Mouse (Mus musculus) kidney, adult 2 months (tissue): ENCODE data around the gene Vps29.

Experiments
- CTCF ChIP-seq: fragments of 200-500 bp; conservative IDR thresholded peaks from 2 replicates; pipeline ENCODE4 v1.5.1; 2011; ENCODE audit warnings: low read depth, mild to moderate bottlenecking, control low read depth, low read length, moderate library complexity, mixed read lengths; ENCODE audit not compliant: insufficient read depth, insufficient read length
- POLR2A ChIP-seq: fragments of 200-500 bp; IDR thresholded peaks from one replicate; pipeline ENCODE4 v1.6.1; 2011; ENCODE audit warnings: low read depth, low read length, control low read depth

DNA sequence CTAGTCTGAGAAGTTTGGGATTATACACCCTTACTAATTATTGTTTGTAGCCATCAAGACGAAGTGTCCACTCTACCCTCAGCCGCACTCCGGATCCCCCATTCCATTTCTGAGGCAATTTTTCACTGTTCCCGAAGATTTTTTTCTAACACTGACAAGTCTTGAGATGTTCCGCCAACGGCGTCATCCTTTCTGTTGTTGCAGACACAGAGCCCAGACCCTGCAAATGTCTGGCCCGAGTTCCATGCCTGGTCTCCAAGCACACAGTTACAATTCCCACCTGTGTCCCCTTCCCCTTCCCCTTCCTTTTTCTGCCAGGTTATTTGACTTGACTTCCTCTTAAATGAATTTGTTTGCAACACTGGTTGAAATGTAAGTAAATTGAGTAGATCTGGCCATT, 45.7 kb downstream of the Vps29 start:
- TF ChIP-seq CTCF (no peak), POLR2A (no peak)
